Mouse (Mus musculus): ENCODE data around the gene Rhbdl1.

Rhbdl1 gene

DNA sequence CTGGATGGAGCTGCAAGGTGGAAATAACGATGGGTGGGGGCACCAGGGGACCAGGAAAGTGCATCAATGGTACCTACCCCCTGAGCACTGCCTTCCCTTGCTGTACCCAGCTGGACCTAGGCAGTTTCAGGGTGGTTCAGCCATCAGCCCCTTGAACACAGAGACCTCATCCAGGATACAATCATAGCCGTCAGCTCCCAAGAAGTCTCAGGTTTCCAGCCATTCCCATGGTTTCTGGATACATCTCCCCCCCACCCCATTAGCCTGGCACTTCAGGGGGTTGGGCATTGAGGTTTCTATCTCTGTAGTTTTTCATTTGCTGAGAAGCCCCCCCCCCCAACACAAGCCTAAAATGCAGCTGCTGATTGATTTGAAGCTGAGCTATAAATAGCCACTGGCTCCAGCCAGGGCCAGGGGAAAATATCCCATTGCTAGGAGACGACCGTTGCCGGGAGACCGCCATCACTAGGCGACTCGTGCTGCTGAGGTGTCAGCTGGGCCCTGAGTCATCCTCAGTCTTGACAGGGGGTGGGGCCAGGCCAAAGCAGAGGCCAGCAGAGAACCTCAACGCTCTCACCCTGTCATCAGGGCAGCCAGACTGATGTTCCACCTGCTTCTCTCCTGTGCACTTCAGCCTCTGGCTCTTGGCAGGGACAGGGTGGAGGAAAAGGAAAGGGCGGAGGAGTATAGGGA, 34.1 kb downstream of the Rhbdl1 start:
- no peak for ATAC-seq (ENCODE audit: insufficient number of reproducible peaks, low FRiP score, low TSS enrichment)

DNA sequence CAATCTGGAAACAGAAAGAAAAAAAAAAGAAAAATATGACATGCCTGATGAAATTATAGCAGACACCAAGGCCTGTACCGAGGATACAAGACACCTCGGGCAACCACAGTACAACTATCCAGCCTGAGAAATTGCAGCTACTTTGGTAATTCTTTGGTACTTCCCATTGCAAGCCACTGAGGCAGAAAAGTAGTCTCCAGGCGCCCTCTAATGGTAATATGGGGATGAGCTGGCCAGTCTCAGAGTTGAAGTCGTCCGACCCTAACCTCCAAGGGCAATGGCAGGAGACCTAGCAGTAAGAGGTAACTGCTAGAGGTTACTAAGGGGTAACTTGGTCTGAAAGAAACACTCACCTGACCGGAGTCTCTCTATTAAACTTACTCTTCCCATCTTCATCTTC, 36.1 kb downstream of the Rhbdl1 start:
- peak; percentile 49; the same call in 1 of the 2 replicates for ATAC-seq (ENCODE audit: insufficient number of reproducible peaks, low FRiP score, low TSS enrichment)

DNA sequence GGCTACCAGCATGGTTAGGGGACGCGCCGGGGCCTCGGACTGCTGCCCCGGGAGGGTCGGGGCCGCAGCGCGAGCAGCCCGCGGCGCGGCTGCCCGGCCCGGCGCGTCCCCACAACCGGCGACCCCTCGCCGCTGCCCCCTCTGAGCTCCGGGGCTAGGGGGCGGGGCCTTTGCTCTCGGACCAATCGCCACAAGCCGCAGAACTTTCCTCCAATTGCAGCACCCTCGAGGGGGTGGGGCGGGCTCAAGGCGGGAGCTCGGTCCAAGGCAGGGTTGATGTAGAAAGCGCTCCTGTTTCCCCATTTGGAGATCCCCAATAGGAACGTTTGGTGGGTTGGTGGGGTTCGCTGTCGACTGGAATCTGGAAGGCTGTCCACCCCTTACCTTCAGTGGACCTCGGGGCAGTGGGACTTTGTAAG, 40.1 kb downstream of the Rhbdl1 start, which contains the start of gene Metrn:
Metrn (minus strand) TSS at position 186 of the 419 bp plus-strand sequence.
- no peak for ATAC-seq (ENCODE audit: insufficient number of reproducible peaks, low FRiP score, low TSS enrichment)

DNA sequence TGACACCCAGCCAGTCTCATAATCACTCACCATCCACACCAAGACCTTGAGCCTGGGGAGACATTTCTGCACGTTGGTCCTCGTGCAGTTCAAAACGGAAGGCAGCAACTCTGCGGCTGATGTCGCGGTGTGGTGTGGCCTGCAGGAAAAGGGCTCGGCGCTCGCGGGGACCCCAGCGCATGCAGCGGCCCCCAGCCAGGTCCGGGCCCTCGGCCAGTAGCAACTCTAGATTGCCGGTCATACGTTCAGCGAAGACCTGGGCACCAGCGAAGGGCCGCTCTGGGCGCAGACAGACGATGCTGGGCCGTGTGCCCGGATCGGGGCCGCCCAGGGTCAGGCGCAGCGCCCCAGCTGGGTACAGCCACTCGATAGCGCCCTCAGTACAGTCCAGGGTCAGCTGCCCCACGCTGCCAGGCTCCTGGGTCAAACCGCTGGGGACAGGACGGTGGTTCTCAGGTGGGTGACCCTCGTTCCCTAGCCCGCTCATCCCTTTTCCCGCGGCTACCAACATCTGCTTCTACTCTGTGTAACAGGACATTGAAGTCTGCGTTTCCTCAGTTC, 40.8 kb downstream of the Rhbdl1 start:
- no peak for ATAC-seq (ENCODE audit: insufficient number of reproducible peaks, low FRiP score, low TSS enrichment)

DNA sequence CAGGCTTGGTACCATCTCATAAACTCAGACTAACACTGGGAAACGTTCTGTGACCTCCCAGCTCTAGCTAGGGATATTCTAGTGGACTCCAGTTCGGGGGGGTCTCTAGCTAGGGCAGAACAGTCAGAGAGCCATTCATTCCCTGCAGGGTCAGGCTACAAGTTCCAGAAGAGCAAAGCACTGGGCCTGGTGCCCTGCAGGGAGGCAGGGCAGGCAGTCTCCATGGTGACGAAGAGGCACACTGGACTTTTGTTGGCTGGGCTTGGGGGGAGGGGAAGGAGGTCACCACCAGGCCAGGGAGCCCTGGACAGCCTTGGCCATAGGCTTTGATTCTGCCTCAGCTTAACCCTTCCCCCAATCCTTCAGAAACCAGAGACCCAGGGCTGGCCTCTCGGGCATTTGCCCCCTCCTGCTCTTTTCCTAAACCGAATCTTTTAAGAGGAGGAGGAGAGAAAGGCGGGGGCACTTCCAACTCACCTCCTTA, 41.4 kb downstream of the Rhbdl1 start, which contains the start of gene AC134908.4:
AC134908.4 (minus strand) TSS at position 51 of the 484 bp plus-strand sequence.
- no peak for ATAC-seq (ENCODE audit: insufficient number of reproducible peaks, low FRiP score, low TSS enrichment)

DNA sequence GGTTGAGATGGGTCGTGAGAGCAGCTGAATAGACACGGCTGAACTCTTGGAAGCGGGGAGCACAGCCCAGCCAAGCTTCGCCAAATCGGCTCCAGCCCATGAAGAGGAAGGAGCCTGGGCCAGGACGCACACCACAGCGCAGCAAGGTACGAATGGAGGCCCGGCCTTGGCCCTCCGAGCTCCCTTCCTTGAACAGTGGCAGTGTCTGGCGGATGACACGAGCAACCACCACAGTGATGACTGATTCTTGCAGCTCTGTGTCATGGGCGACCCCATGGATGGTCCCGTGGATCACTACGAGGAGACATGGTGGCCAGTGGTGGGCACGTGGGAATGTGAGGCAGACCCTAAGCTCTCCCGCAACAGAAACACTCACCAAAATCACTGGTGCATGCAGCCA, 42.1 kb downstream of the Rhbdl1 start:
- ATAC-seq (ENCODE audit: insufficient number of reproducible peaks, low FRiP score, low TSS enrichment), result no peak

DNA sequence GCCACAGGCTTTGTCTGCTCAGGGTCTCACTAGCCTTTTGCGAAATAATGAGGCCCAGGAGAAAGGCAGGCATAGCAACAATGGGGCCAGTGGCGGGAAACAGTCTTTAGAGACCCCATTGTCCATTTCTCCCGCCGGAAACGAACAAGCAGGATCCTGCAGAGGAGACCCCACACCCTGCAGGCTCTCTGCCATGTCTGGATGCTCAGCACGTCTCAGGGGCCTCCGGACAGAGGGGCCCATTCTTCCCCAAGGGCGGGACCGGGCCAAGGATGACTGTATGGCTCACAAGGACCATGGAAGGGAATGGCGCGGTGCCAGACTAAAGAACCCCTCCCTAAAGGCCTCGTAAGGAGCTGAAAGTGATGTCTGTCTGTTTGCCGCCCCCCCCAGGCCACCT, 42.9 kb downstream of the Rhbdl1 start:
- ATAC-seq (ENCODE audit: insufficient number of reproducible peaks, low FRiP score, low TSS enrichment), result no peak

DNA sequence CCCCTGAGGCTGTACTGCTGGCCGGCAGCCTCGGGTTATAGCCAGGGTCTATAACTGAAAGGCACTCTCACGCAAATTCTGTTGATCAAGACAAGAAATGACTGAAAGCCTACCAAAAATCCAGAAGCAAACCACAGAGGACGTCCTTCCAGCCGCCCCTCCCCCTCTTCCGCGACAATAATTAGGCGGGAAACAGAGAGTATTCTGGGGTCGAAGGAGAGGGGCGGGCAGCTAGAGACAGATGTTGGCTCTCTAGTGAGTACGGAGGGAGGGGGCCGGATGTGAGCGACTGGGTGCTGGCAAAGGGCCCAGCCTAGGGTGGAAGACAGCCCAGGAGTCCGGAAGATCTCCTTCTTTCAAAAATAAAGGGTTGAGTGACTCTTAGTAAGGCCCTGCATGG, 44.5 kb downstream of the Rhbdl1 start, which contains the start of gene Fam173a:
Fam173a (minus strand) TSS at position 287 of the 400 bp plus-strand sequence.
- no peak for ATAC-seq (ENCODE audit: insufficient number of reproducible peaks, low FRiP score, low TSS enrichment)

DNA sequence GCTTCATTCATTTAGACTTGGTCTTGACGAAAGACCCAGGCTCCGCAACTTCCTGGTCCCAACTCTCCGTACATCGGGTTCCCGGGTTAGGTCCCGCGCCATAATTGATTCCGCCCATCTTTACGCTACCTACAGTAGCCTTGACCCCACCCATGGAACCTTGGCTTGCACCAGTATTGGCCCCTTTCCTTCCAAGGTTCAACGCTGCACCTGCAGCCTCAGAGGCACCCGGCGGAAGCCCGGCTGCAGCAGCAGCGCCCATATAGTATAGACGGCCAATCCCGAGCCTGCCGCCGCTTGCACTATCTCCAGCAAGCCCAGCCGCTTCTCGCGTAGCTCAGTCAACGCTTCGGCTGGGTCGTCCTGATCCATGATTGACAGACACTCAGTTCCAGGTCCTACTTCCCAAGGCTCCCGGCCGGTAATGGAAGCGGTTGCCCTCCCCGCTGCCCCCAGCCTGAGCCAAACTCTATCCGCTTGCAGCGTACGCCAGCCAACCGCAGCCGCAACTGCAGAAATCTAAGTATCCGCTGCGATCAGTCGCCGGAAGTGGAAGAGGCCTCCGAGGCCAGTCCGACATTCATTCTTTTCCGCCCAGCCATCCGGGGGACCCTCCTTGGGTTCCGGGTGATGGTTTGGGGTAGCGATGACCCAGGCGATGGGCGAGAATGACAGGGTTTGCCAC, 45.1 kb downstream of the Rhbdl1 start:
- ATAC-seq (ENCODE audit: insufficient number of reproducible peaks, low FRiP score, low TSS enrichment), result peak; percentile 12; the same call in 1 of the 2 replicates

DNA sequence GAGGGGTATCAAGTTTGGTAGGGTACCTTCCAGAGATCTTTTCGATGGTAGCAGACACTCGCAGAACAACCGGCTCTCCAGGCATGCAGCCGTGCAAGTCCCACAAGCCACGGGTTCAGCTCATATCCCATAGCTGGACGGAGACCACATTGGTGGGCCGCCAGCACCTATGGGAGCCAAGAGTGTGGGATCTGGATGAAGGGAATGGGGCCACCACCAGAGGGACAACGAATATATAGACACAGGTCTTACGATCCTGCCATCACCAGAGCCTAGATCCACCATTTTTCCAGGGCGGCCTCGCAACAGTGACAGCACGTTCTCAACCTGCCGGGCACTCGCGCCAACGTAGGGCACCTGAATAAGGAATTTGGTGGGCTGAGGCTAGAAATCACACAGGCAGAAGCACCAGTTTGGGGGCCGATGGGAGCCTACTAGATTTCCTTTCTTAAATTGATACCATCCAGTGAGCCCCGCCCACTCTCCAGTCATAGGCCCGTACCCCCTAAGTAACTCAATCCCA, 45.7 kb downstream of the Rhbdl1 start:
- no peak for ATAC-seq (ENCODE audit: insufficient number of reproducible peaks, low FRiP score, low TSS enrichment)

DNA sequence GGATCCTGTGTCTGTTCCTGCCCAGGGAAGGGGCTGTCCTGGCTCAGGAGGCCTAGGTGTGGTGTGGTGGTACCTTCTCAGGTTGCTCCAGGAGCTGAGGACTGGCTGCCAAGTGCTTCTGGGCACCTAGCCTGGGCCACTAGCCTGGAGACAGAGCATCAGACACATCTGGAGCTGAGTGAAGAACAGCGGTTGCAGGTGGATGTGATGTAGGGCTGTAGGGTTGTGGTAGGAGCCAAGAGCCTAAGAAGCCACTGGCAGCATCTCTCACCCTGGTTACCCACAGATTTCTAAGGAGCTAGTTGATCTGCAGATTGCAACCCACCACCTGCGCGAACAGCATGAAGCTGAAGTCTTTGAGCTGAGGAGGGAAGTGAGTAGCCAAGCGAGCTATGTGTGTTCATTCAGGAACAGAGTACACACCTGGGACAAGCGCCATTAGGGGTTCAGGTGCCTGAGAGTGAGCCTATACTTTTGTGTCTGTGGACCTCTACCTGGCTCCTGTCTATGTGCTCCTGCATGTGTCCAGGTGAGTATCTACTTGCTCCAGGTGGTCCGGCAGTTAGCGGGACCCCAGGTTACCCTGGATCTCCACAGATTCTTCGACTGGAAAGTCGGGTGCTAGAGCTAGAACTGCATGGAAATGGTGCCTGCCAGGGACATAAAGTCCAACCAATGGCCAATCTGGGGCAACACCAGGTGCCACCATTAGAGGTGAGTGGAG, 50.2 kb downstream of the Rhbdl1 start:
- no peak for ATAC-seq (ENCODE audit: insufficient number of reproducible peaks, low FRiP score, low TSS enrichment)

DNA sequence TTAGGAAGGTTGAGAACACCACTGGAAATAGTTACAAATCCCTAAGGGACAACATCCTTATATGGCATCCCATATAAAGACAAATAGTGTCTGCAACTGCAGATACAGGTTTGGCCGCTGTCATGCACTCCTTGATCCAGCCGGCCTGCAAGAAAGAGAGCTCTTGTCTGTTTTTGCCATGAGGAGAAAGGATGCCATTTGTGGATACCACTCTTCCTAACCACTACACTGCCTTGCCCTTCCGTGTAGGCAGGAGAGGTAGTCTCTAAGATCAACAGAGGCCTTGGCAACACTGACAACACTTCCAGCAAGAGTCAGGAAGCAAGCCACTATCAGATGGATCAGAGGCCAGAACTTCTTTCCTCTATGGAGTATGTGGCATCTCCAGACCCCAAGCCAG, 50.8 kb downstream of the Rhbdl1 start, which contains the start of gene Ccdc78:
Ccdc78 (plus strand) TSS at position 301 of the 400 bp plus-strand sequence.
- no peak for ATAC-seq (ENCODE audit: insufficient number of reproducible peaks, low FRiP score, low TSS enrichment)

DNA sequence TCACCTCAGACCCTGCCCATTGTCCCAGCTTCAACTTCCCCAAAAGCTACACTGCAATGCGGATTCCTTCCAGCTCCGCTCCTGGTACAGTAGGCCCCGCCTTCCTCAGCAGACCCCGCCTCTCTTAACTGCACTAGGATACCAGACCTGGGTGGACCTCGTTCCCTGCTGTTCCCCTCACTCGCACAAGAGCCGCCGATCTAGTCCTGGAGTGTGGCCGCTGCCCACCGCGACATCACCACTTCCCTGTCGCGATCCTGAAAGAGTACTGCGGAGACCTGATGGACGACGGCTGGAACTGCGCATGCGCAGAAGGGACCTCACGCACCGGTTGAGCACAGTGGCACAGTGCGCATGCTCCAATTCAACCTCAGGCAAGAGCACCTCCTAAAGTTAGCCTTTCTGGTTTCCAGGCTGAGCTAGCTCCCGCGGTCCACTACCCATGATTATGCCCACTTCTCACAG, 51.8 kb downstream of the Rhbdl1 start, which contains the start of gene Haghl:
Haghl (minus strand) TSS at position 393 of the 465 bp plus-strand sequence.
- peak; percentile 76; the same call in 1 of the 2 replicates for ATAC-seq (ENCODE audit: insufficient number of reproducible peaks, low FRiP score, low TSS enrichment)
